Mouse (Mus musculus): ENCODE data around the gene Rab39b.

Rab39b gene

GRCm38 (mm10) chrX:75577582-75578324 lies at the start of gene Rab39b:
Gene Rab39b, minus strand, starts transcription at chrX:75578231.
- DNase-seq (ENCODE audit: low spot score in 2 of 2): peak; percentile 69 to 72

DNA sequence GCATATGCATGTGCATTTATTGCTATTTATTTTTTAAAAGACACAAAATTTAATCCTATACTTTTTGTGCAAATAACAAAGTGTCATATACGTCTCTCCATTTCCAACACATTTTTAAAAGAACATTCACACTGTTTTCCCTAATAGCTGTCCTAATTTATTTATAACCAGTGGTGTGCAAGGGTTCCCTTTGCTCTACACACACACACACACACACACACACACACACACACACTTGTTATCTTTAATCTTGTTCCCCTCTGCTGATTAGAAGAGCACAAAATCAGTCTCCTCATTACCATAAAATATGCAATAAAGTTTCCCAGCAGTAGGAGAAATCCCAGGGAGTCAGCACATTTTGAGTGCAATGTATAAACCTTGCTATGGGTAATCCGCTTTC lies 508 bp upstream of the Rab39b start:
- no peak for DNase-seq (ENCODE audit: low spot score in 2 of 2)

Data from right cerebral cortex, adult 2 months (tissue).